In the genomic region with DNA sequence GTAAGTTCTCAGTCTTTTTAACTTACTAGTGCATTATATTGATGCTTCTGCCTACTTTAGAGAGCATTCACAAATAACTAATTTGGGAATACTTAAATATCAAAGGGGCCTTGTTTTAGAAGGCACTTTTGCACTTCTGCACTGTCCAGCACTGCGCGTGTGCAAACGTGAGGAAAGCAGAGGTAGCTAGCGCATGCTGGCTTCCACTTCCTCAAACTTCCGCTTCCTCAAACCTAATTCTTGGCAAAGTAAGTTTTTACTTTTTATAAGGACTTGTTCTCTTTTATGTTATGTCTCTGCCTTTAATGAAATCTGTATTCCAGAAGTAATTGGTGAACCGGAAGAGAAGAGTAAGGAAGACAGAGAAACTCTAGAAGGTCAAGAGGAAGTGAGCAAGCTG, we compare ENCODE assay signal across 27 mouse cellular contexts. TPM values are rescaled to one million over a fixed set of nuclear protein-coding genes. Genes with fewer than 3 reads are reported as not detected.
DNase-seq lines count a peak whose midpoint lies in the region; ATAC-seq lines count a peak whose summit lies in the region.
"Had no signal": no experiment of that assay in that cellular context is flagged by ENCODE, and none has a peak within 500 bp of the region (broad histone marks: within the 10 kb centered on the region; RNA-seq: fewer than 3 reads in every experiment).

No protein-coding gene starts in this region.

- H3K27ac ChIP-seq in liver, embryonic 11.5 days (ENCODE audit: low read depth, low read length), result peak overlapping the region; percentile 39
- peak overlapping the region; percentile 44; the same call in 1 of the 2 replicates for H3K27ac ChIP-seq in liver, embryonic 16.5 days (ENCODE audit: low read length)
- H3K27ac ChIP-seq: forebrain, embryonic 10.5 days; forebrain, embryonic 13.5 days; gastrocnemius, adult 2 months; hindbrain, embryonic 10.5 days; hindbrain, embryonic 13.5 days; intestine, embryonic 15.5 days had no signal

- DNase-seq in liver, embryonic 11.5 days (ENCODE audit: low spot score), result no peak
- DNase-seq in liver, result no peak
- DNase-seq in cerebellum, adult 18-20 months, result no peak
- DNase-seq in adrenal gland, postnatal 25 days, result no peak
- DNase-seq: adrenal gland, adult 2 months; adrenal gland, postnatal 14 days; B cell, adult 2 months; cerebellum, adult 11-12 months; cerebellum, adult 9-10 months; cerebellum, postnatal 14 days; forebrain, postnatal 0 days; gastrocnemius, adult 2 months; gastrocnemius, postnatal 25 days; heart, postnatal 36 days had no signal

- WGBS in liver, embryonic 11.5 days, result 85% methylated on average over 6 of the region's 6 CpGs
- 78% methylated on average over 6 of the region's 6 CpGs for WGBS in liver, embryonic 16.5 days (ENCODE audit: insufficient replicate concordance)

- H3K4me3 ChIP-seq in liver, embryonic 11.5 days (ENCODE audit: low read depth, low read length), result no peak overlapping the region
- no peak overlapping the region for H3K4me3 ChIP-seq in liver, embryonic 16.5 days (ENCODE audit: low read depth, low read length)
- H3K4me3 ChIP-seq: forebrain, embryonic 10.5 days; forebrain, embryonic 13.5 days; gastrocnemius, adult 2 months; hindbrain, embryonic 10.5 days; hindbrain, embryonic 13.5 days; intestine, embryonic 15.5 days had no signal

- no peak overlapping the region for H3K4me2 ChIP-seq in liver, embryonic 11.5 days
- H3K4me2 ChIP-seq in liver, embryonic 16.5 days (ENCODE audit: low read depth, low read length), result no peak overlapping the region
- H3K4me2 ChIP-seq: forebrain, embryonic 13.5 days; heart, embryonic 11.5 days; hindbrain, embryonic 13.5 days; intestine, embryonic 15.5 days had no signal

- no peak for ATAC-seq in liver, embryonic 11.5 days (replicated peaks; ENCODE audit: low FRiP score)
- ATAC-seq in granulocyte monocyte progenitor cell, adult 5-6 weeks (replicated peaks; ENCODE audit: poor library complexity, severe bottlenecking), result peak; percentile 66
- no peak for ATAC-seq in liver, embryonic 16.5 days (ENCODE audit: low read depth)
- ATAC-seq: forebrain, embryonic 13.5 days; forebrain, postnatal 0 days; hindbrain, embryonic 16.5 days; intestine, embryonic 15.5 days had no signal

- no peaks in the 10 kb centered on the region for H3K9me3 ChIP-seq in liver, embryonic 11.5 days (ENCODE audit: control insufficient read depth, low read length)
- no peaks in the 10 kb centered on the region for H3K9me3 ChIP-seq in liver, embryonic 16.5 days (replicated peaks; ENCODE audit: control insufficient read depth, low read length)
- H3K9me3 ChIP-seq: forebrain, embryonic 10.5 days; forebrain, embryonic 13.5 days; G1E; hindbrain, embryonic 10.5 days; hindbrain, embryonic 13.5 days; intestine, embryonic 15.5 days had no signal

- H3K9ac ChIP-seq in liver, embryonic 11.5 days (ENCODE audit: low read depth, low read length), result no peak overlapping the region
- no peak overlapping the region for H3K9ac ChIP-seq in liver, embryonic 16.5 days (ENCODE audit: low read depth, low read length)
- H3K9ac ChIP-seq: forebrain, embryonic 13.5 days; forebrain, postnatal 0 days; hindbrain, embryonic 13.5 days; intestine, embryonic 15.5 days had no signal

- no peaks in the 10 kb centered on the region for H3K36me3 ChIP-seq in liver, embryonic 11.5 days (ENCODE audit: control insufficient read depth, insufficient read depth, low read length)
- no peaks in the 10 kb centered on the region for H3K36me3 ChIP-seq in liver, embryonic 16.5 days (ENCODE audit: control insufficient read depth, insufficient read depth)
- H3K36me3 ChIP-seq: forebrain, embryonic 10.5 days; G1E; hindbrain, embryonic 10.5 days; hindbrain, embryonic 13.5 days; intestine, embryonic 15.5 days had no signal

- peaks cover 21% of the 10 kb centered on the region for H3K4me1 ChIP-seq in liver, embryonic 11.5 days (replicated peaks; ENCODE audit: control insufficient read depth, insufficient read depth, low read length)
- peaks cover 66% of the 10 kb centered on the region for H3K4me1 ChIP-seq in liver, embryonic 16.5 days (ENCODE audit: control insufficient read depth, low read depth, low read length)
- H3K4me1 ChIP-seq: forebrain, embryonic 13.5 days; hindbrain, embryonic 13.5 days; intestine, embryonic 15.5 days had no signal

- no peaks in the 10 kb centered on the region for H3K27me3 ChIP-seq in liver, embryonic 11.5 days (replicated peaks; ENCODE audit: control insufficient read depth, insufficient read depth, low read length)
- no peaks in the 10 kb centered on the region for H3K27me3 ChIP-seq in liver, embryonic 16.5 days (ENCODE audit: control insufficient read depth, insufficient read depth, low read depth, low read length)
- H3K27me3 ChIP-seq: CH12.LX; forebrain, embryonic 13.5 days; hindbrain, embryonic 13.5 days; intestine, embryonic 15.5 days had no signal

RNA-seq across cellular contexts. Expression of a gene that starts 33.0 kb away (rescaled TPM):
- polyA plus RNA-seq in liver, embryonic 11.5 days (2014; fragmentation: Nextera tagmentation; extraction: Ambion mirVana), result 83.3 and 91.0 TPM in 2 replicates
- 35.8 and 47.8 TPM in 2 replicates for total RNA-seq in granulocyte monocyte progenitor cell, adult 5-6 weeks (2014; fragmentation: Nextera tagmentation)
- total RNA-seq in granulocyte monocyte progenitor cell, adult 5-6 weeks (2017), result 26.2 and 34.8 TPM in 2 replicates
- polyA plus RNA-seq in liver, embryonic 16.5 days (2015; fragmentation: Nextera tagmentation; extraction: Ambion mirVana), result 45.7 and 52.9 TPM in 2 replicates
- 62.3 and 76.3 TPM in 2 replicates for total RNA-seq in adrenal gland, postnatal 25 days (2021)

RNA-seq across cellular contexts. Expression of a gene that starts 35.5 kb away (rescaled TPM):
- polyA plus RNA-seq in liver, embryonic 11.5 days (2014; fragmentation: Nextera tagmentation; extraction: Ambion mirVana), result 0.62 and 0.87 TPM in 2 replicates
- total RNA-seq in granulocyte monocyte progenitor cell, adult 5-6 weeks (2014; fragmentation: Nextera tagmentation), result not detected in 2 replicates
- total RNA-seq in granulocyte monocyte progenitor cell, adult 5-6 weeks (2017), result not detected in 2 replicates
- polyA plus RNA-seq in liver, embryonic 16.5 days (2015; fragmentation: Nextera tagmentation; extraction: Ambion mirVana), result 0.20 and 0.30 TPM in 2 replicates
- 0.18 TPM in 1 of 2 replicates, not detected in the other for total RNA-seq in adrenal gland, postnatal 25 days (2021)
- total RNA-seq: gastrocnemius, adult 2 months; gastrocnemius, postnatal 25 days; heart, adult 8-10 months; heart, postnatal 36 days had no signal
- polyA plus RNA-seq: adrenal gland, adult 2 months; G1E; heart, postnatal 0 days had no signal
